Comparison of ENCODE assay signal across 16 mouse cellular contexts in genomic region chr3:67587430-67587829, GRCm38 (mm10). TPM values are rescaled to one million over a fixed set of nuclear protein-coding genes. Genes with fewer than 3 reads are reported as not detected.
A peak's percentile ranks its signal among the peaks of the same experiment; 100 is the strongest.
DNase-seq lines count a peak whose midpoint lies in the region; ATAC-seq and TF ChIP-seq lines count a peak whose summit lies in the region.
"Had no signal": no experiment of that assay in that cellular context is flagged by ENCODE, and none has a peak within 500 bp of the region (broad histone marks: within the 10 kb centered on the region; RNA-seq: fewer than 3 reads in every experiment).

No protein-coding gene starts in this region.

- no peak overlapping the region for H3K9ac ChIP-seq in CH12.LX (ENCODE audit: insufficient read depth, low read depth)
- H3K9ac ChIP-seq: embryonic facial prominence, embryonic 15.5 days; forebrain, embryonic 12.5 days; hindbrain, embryonic 13.5 days; liver, embryonic 14.5 days had no signal

- no peak for TF ChIP-seq RAD21 in CH12.LX (IDR thresholded peaks at IDR 0.05; ENCODE audit: low read depth, low read length)

- intact Hi-C loops in gastrocnemius, postnatal 14 days (cut with DNase I; ENCODE audit: low total_unique reads) = no loop called here

- in situ Hi-C loops in CH12.LX (cut with MboI; ENCODE audit: low pct_ligation_motif_present, low pct_unique_long_range_greater_than_20kb, low sequenced_read_pairs) = no loop called here

- no peak overlapping the region for H3K4me3 ChIP-seq in lung, adult 2 months (replicated peaks; ENCODE audit: extremely low read depth, low read depth, low read length)
- H3K4me3 ChIP-seq in CH12.LX (replicated peaks in 1 of 3; ENCODE audit: low read depth in 2 of 3, low read length in 2 of 3, poor library complexity in 1 of 3) = no peak overlapping the region
- H3K4me3 ChIP-seq: embryonic facial prominence, embryonic 15.5 days; forebrain, embryonic 12.5 days; hindbrain, embryonic 13.5 days had no signal

- WGBS in lung, adult 2 months = 76% methylated on average over 9 of the region's 9 CpGs

- peak; percentile 9 for DNase-seq in gastrocnemius, postnatal 14 days
- no peak for DNase-seq in gastrocnemius, adult 8-10 months (ENCODE audit: low spot score in 2 of 2)
- DNase-seq in lung, postnatal 36 days = peak; percentile 29
- no peak for DNase-seq in lung, adult 2 months
- no peak for DNase-seq in CH12.LX (ENCODE audit: extremely low read depth)
- no peak for DNase-seq in embryo, embryonic 10 days (ENCODE audit: low spot score)
- DNase-seq in urinary bladder, adult 2 months (ENCODE audit: low spot score) = no peak
- DNase-seq: lung, postnatal 4 days; midbrain, embryonic 14.5 days; right cerebral cortex, postnatal 25 days had no signal

- peak; percentile 70 for ATAC-seq in granulocyte monocyte progenitor cell, adult 5-6 weeks (replicated peaks; ENCODE audit: poor library complexity, severe bottlenecking)
- ATAC-seq: intestine, embryonic 16.5 days had no signal

- no peaks in the 10 kb centered on the region; the same call in 1 of the 2 replicates for H3K4me1 ChIP-seq in lung, adult 2 months (ENCODE audit: control insufficient read depth, insufficient read depth, low read length)
- peaks cover 0 to 18% of the 10 kb centered on the region in 2 experiments; a peak in 2 of 4 replicates for H3K4me1 ChIP-seq in CH12.LX (ENCODE audit: control insufficient read depth in 1 of 2, insufficient read depth in 2 of 2)

- H3K36me3 ChIP-seq in CH12.LX (replicated peaks in 1 of 2; ENCODE audit: control insufficient read depth in 1 of 2, insufficient read depth in 1 of 2, low read length in 1 of 2) = peaks cover 42 to 77% of the 10 kb centered on the region in 2 experiments

- no peaks in the 10 kb centered on the region; the same call in 1 of the 2 replicates for H3K79me2 ChIP-seq in CH12.LX (replicated peaks; ENCODE audit: control insufficient read depth, extremely low read depth, insufficient read depth, poor library complexity, severe bottlenecking)

- H3K27ac ChIP-seq in CH12.LX (ENCODE audit: insufficient read depth, low read depth) = no peak overlapping the region
- H3K27ac ChIP-seq: embryonic facial prominence, embryonic 15.5 days; forebrain, embryonic 12.5 days; hindbrain, embryonic 13.5 days; liver, embryonic 14.5 days had no signal

- no peaks in the 10 kb centered on the region for H3K9me3 ChIP-seq in CH12.LX (replicated peaks; ENCODE audit: low read length)
- H3K9me3 ChIP-seq: embryonic facial prominence, embryonic 15.5 days; forebrain, embryonic 12.5 days; hindbrain, embryonic 13.5 days had no signal

- no peak for TF ChIP-seq CTCF in lung, adult 2 months (IDR thresholded peaks at IDR 0.05; ENCODE audit: insufficient read depth, low read length)
- no peak for TF ChIP-seq CTCF in CH12.LX (conservative IDR thresholded peaks at IDR 0.05 in 1 of 2, IDR thresholded peaks at IDR 0.05 in 1 of 2; ENCODE audit: low read depth in 2 of 2, low read length in 2 of 2)

- H3K4me2 ChIP-seq in CH12.LX (ENCODE audit: insufficient read depth, low read depth, poor library complexity, severe bottlenecking) = no peak overlapping the region
- H3K4me2 ChIP-seq: embryonic facial prominence, embryonic 15.5 days; forebrain, embryonic 12.5 days; hindbrain, embryonic 13.5 days had no signal

- no peaks in the 10 kb centered on the region for H3K27me3 ChIP-seq in CH12.LX (replicated peaks)
- H3K27me3 ChIP-seq: embryonic facial prominence, embryonic 15.5 days; forebrain, embryonic 12.5 days; hindbrain, embryonic 13.5 days had no signal

- no peak for TF ChIP-seq POLR2A in lung, adult 2 months (IDR thresholded peaks at IDR 0.05; ENCODE audit: borderline replicate concordance, extremely low read depth, low read depth, low read length)
- no peak for TF ChIP-seq POLR2A in CH12.LX (IDR thresholded peaks at IDR 0.05; ENCODE audit: low read depth, low read length)

- dilution Hi-C loops in CH12.LX (cut with MboI; ENCODE audit: extremely low pct_ligation_motif_present, extremely low pct_unique_long_range_greater_than_20kb, low sequenced_read_pairs) = no loop called here

- TF ChIP-seq EP300 in CH12.LX (IDR thresholded peaks at IDR 0.05; ENCODE audit: low read length) = no peak

TF ChIP-seq in CH12.LX, 34 proteins besides CTCF, POLR2A, EP300 and RAD21:
- TF ChIP-seq ZMIZ1 (IDR thresholded peaks at IDR 0.05; ENCODE audit: low read depth, low read length) = no peak
- TF ChIP-seq USF1 (IDR thresholded peaks at IDR 0.05; ENCODE audit: low read depth, low read length) = 0 out of 2 replicates have a peak, but pooled peaks have one; percentile 9
- no peak for TF ChIP-seq ETS1 (conservative IDR thresholded peaks at IDR 0.05; ENCODE audit: low read depth, low read length)
- TF ChIP-seq NRF1 (IDR thresholded peaks at IDR 0.05; ENCODE audit: low read depth, low read length) = no peak
- TF ChIP-seq CHD2 (IDR thresholded peaks at IDR 0.05; ENCODE audit: low read length) = no peak
- TF ChIP-seq ZC3H11A (IDR thresholded peaks at IDR 0.05; ENCODE audit: low read depth, low read length) = no peak
- no peak for TF ChIP-seq ZKSCAN1 (IDR thresholded peaks at IDR 0.05; ENCODE audit: borderline replicate concordance, low read depth, low read length)

RNA-seq across cellular contexts. Expression of gene Mfsd1, which starts 4.9 kb away (rescaled TPM):
- total RNA-seq in gastrocnemius, postnatal 14 days (2021) = 10 to 100 TPM; 19.2 to 22.5 TPM
- total RNA-seq in gastrocnemius, adult 8-10 months (2022) = 10 to 100 TPM; 19.8 to 30.5 (median 25.2) TPM
- 45.2 and 47.6 TPM in 2 replicates for polyA plus RNA-seq in lung, adult 2 months (2012; rRNA removed)
- total RNA-seq in CH12.LX (2012; rRNA removed) (44.3 and 50.3 TPM in 2 replicates), CH12.LX (2014; rRNA removed) (56.8 and 68.7 TPM in 2 replicates)
- polyA plus RNA-seq in CH12.LX (2012; ENCODE audit: insufficient read length, low read depth) = 82.2 and 95.7 TPM in 2 replicates
- 41.5 and 51.5 TPM in 2 replicates for total RNA-seq in granulocyte monocyte progenitor cell, adult 5-6 weeks (2014; fragmentation: Nextera tagmentation)
- 167 and 180 TPM in 2 replicates for total RNA-seq in granulocyte monocyte progenitor cell, adult 5-6 weeks (2017)
- 41.6 and 42.2 TPM in 2 replicates for polyA plus RNA-seq in urinary bladder, adult 2 months (2012; rRNA removed)

Comparison
In these comparisons a context has a peak if more than half of its experiments do, and no peak if none do; other contexts are left out.
1. DNase-seq: peak in gastrocnemius, postnatal 14 days (single experiment) and lung, postnatal 36 days (single experiment); none in gastrocnemius, adult 8-10 months (0 of 2), lung, adult 2 months (single experiment), CH12.LX (single experiment), embryo, embryonic 10 days (single experiment) and urinary bladder, adult 2 months (single experiment).